Mouse (Mus musculus): ENCODE results near the gene Col6a6. TPM values are rescaled to one million over a fixed set of nuclear protein-coding genes. Genes with fewer than 3 reads are reported as not detected.

Gene Col6a6
- polyA plus RNA-seq, 1 experiment from 2014 or later = 0.12 TPM

- 0 out of 2 replicates have a peak, but pooled peaks cover 7% of the 10 kb centered on the region for H3K4me1 ChIP-seq (replicated peaks)
- no peak for ATAC-seq (ENCODE audit: low FRiP score)
- no peak overlapping the region for H3K4me3 ChIP-seq
- no peaks in the 10 kb centered on the region for H3K27me3 ChIP-seq
- no peaks in the 10 kb centered on the region for H3K9me3 ChIP-seq
- H3K9ac ChIP-seq = no peak overlapping the region
- WGBS = 76% methylated on average over 4 of the region's 4 CpGs
- no peaks in the 10 kb centered on the region for H3K36me3 ChIP-seq
- no peak overlapping the region for H3K27ac ChIP-seq
- no peak overlapping the region for H3K4me2 ChIP-seq
Measured at GRCm38 (mm10) chr9:105794965-105795364, 33.0 kb downstream of the Col6a6 start.

- Histone ChIP-seq H3K9ac (no peak overlapping the region), H3K9me3 (no peaks in the 10 kb centered on the region), H3K4me1 (replicated peaks) (0 out of 2 replicates have a peak, but pooled peaks cover 7% of the 10 kb centered on the region), H3K4me3 (no peak overlapping the region), H3K36me3 (no peaks in the 10 kb centered on the region), H3K27me3 (no peaks in the 10 kb centered on the region), H3K4me2 (no peak overlapping the region), H3K27ac (no peak overlapping the region)
- no peak for ATAC-seq (ENCODE audit: low FRiP score)
- 81% methylated on average over 5 of the region's 5 CpGs for WGBS
Measured at GRCm38 (mm10) chr9:105791810-105792209, 36.1 kb downstream of the Col6a6 start.

GRCm38 (mm10) chr9:105788203-105788602 is 39.8 kb downstream of the Col6a6 start:
- no peak overlapping the region for H3K4me3 ChIP-seq
- no peak overlapping the region for H3K4me2 ChIP-seq
- 71% methylated on average over 3 of the region's 3 CpGs for WGBS

GRCm38 (mm10) chr9:105787800-105788199 is 40.2 kb downstream of the Col6a6 start:
- no peak overlapping the region for H3K4me2 ChIP-seq
- H3K27me3 ChIP-seq = no peaks in the 10 kb centered on the region

More at GRCm38 (mm10) chr9:105788203-105788602, 39.8 kb downstream of the Col6a6 start:
- Histone ChIP-seq H3K27me3 (no peaks in the 10 kb centered on the region), H3K27ac (no peak overlapping the region), H3K4me1 (replicated peaks) (no peaks in the 10 kb centered on the region), H3K36me3 (no peaks in the 10 kb centered on the region), H3K9ac (no peak overlapping the region), H3K9me3 (no peaks in the 10 kb centered on the region)
- no peak for ATAC-seq (ENCODE audit: low FRiP score)

GRCm38 (mm10) chr9:105784026-105784425 is 43.9 kb downstream of the Col6a6 start:
- Histone ChIP-seq H3K36me3 (no peaks in the 10 kb centered on the region), H3K4me1 (replicated peaks) (no peaks in the 10 kb centered on the region), H3K4me3 (no peak overlapping the region), H3K9ac (no peak overlapping the region), H3K27me3 (no peaks in the 10 kb centered on the region), H3K27ac (no peak overlapping the region), H3K9me3 (no peaks in the 10 kb centered on the region), H3K4me2 (no peak overlapping the region)
- ATAC-seq (ENCODE audit: low FRiP score) = no peak
- WGBS = 87% methylated on average over 4 of the region's 4 CpGs

More at GRCm38 (mm10) chr9:105787800-105788199, 40.2 kb downstream of the Col6a6 start:
- Histone ChIP-seq H3K4me1 (replicated peaks) (no peaks in the 10 kb centered on the region), H3K9ac (no peak overlapping the region), H3K27ac (no peak overlapping the region), H3K36me3 (no peaks in the 10 kb centered on the region), H3K4me3 (no peak overlapping the region), H3K9me3 (no peaks in the 10 kb centered on the region)
- 87% methylated on average over 11 of the region's 11 CpGs for WGBS
- ATAC-seq (ENCODE audit: low FRiP score) = no peak

- H3K36me3 ChIP-seq = no peaks in the 10 kb centered on the region
- no peaks in the 10 kb centered on the region for H3K4me1 ChIP-seq (replicated peaks)
- no peak overlapping the region for H3K4me2 ChIP-seq
- 94% methylated on average over 15 of the region's 15 CpGs for WGBS
- no peaks in the 10 kb centered on the region for H3K9me3 ChIP-seq
- H3K27me3 ChIP-seq = no peaks in the 10 kb centered on the region
- no peak overlapping the region for H3K27ac ChIP-seq
- ATAC-seq (ENCODE audit: low FRiP score) = no peak
- H3K9ac ChIP-seq = no peak overlapping the region
- no peak overlapping the region for H3K4me3 ChIP-seq
Measured at GRCm38 (mm10) chr9:105780696-105781095, 47.3 kb downstream of the Col6a6 start.

- Histone ChIP-seq H3K27ac (no peak overlapping the region), H3K4me2 (no peak overlapping the region), H3K4me1 (replicated peaks) (peaks cover 9% of the 10 kb centered on the region), H3K9ac (no peak overlapping the region), H3K36me3 (no peaks in the 10 kb centered on the region), H3K4me3 (no peak overlapping the region), H3K9me3 (no peaks in the 10 kb centered on the region), H3K27me3 (no peaks in the 10 kb centered on the region)
- no peak for ATAC-seq (ENCODE audit: low FRiP score)
- 86% methylated on average over 6 of the region's 6 CpGs for WGBS
Measured at GRCm38 (mm10) chr9:105778741-105779140, 49.2 kb downstream of the Col6a6 start.

GRCm38 (mm10) chr9:105774878-105775277 is 53.1 kb downstream of the Col6a6 start:
- H3K4me2 ChIP-seq = no peak overlapping the region
- no peak for ATAC-seq (ENCODE audit: low FRiP score)
- no peak overlapping the region for H3K9ac ChIP-seq
- H3K4me1 ChIP-seq (replicated peaks) = peaks cover 23% of the 10 kb centered on the region
- no peaks in the 10 kb centered on the region for H3K27me3 ChIP-seq
- no peaks in the 10 kb centered on the region for H3K36me3 ChIP-seq
- no peak overlapping the region for H3K27ac ChIP-seq
- 74% methylated on average over 7 of the region's 7 CpGs for WGBS
- H3K4me3 ChIP-seq = no peak overlapping the region
- H3K9me3 ChIP-seq = no peaks in the 10 kb centered on the region

- H3K4me1 ChIP-seq (replicated peaks) = peaks cover 23% of the 10 kb centered on the region
- no peak overlapping the region for H3K9ac ChIP-seq
- H3K4me2 ChIP-seq = no peak overlapping the region
- WGBS = 90% methylated on average over 19 of the region's 19 CpGs
- H3K36me3 ChIP-seq = no peaks in the 10 kb centered on the region
- H3K4me3 ChIP-seq = no peak overlapping the region
- H3K27ac ChIP-seq = peak overlapping the region; percentile 35
- ATAC-seq (ENCODE audit: low FRiP score) = no peak
- no peaks in the 10 kb centered on the region for H3K27me3 ChIP-seq
- no peaks in the 10 kb centered on the region for H3K9me3 ChIP-seq
Measured at GRCm38 (mm10) chr9:105774321-105774720, 53.6 kb downstream of the Col6a6 start.

- Histone ChIP-seq H3K9me3 (no peaks in the 10 kb centered on the region), H3K4me2 (no peak overlapping the region), H3K4me1 (replicated peaks) (peaks cover 23% of the 10 kb centered on the region), H3K36me3 (no peaks in the 10 kb centered on the region), H3K9ac (no peak overlapping the region), H3K27me3 (no peaks in the 10 kb centered on the region), H3K27ac (no peak overlapping the region), H3K4me3 (no peak overlapping the region)
- ATAC-seq (ENCODE audit: low FRiP score) = no peak
- 78% methylated on average over 3 of the region's 3 CpGs for WGBS
Measured at GRCm38 (mm10) chr9:105771380-105771779, 56.6 kb downstream of the Col6a6 start.

GRCm38 (mm10) chr9:105770690-105771089 is 57.3 kb downstream of the Col6a6 start:
- no peak overlapping the region for H3K9ac ChIP-seq
- H3K4me2 ChIP-seq = no peak overlapping the region
- peaks cover 23% of the 10 kb centered on the region for H3K4me1 ChIP-seq (replicated peaks)
- no peaks in the 10 kb centered on the region for H3K36me3 ChIP-seq
- ATAC-seq (ENCODE audit: low FRiP score) = no peak
- no peaks in the 10 kb centered on the region for H3K27me3 ChIP-seq
- H3K9me3 ChIP-seq = no peaks in the 10 kb centered on the region
- H3K4me3 ChIP-seq = no peak overlapping the region
- H3K27ac ChIP-seq = peak overlapping the region; percentile 14; the same call in 1 of the 2 replicates
- WGBS = 58% methylated on average over 7 of the region's 7 CpGs

GRCm38 (mm10) chr9:105765891-105766290 is 62.1 kb downstream of the Col6a6 start:
- H3K4me1 ChIP-seq (replicated peaks) = peaks cover 8% of the 10 kb centered on the region; the same call in 1 of the 2 replicates
- H3K9ac ChIP-seq = no peak overlapping the region
- H3K27me3 ChIP-seq = no peaks in the 10 kb centered on the region
- H3K4me3 ChIP-seq = no peak overlapping the region
- 83% methylated on average over 2 of the region's 2 CpGs for WGBS
- no peak overlapping the region for H3K4me2 ChIP-seq
- no peaks in the 10 kb centered on the region for H3K36me3 ChIP-seq
- no peaks in the 10 kb centered on the region for H3K9me3 ChIP-seq
- no peak for ATAC-seq (ENCODE audit: low FRiP score)
- H3K27ac ChIP-seq = no peak overlapping the region

- Histone ChIP-seq H3K9ac (no peak overlapping the region), H3K36me3 (no peaks in the 10 kb centered on the region), H3K4me3 (no peak overlapping the region), H3K9me3 (no peaks in the 10 kb centered on the region), H3K4me1 (replicated peaks) (no peaks in the 10 kb centered on the region), H3K27ac (no peak overlapping the region), H3K4me2 (no peak overlapping the region), H3K27me3 (no peaks in the 10 kb centered on the region)
- WGBS = 88% methylated on average over 5 of the region's 5 CpGs
- ATAC-seq (ENCODE audit: low FRiP score) = no peak
Measured at GRCm38 (mm10) chr9:105764681-105765080, 63.3 kb downstream of the Col6a6 start.
